Mouse (Mus musculus) left cerebral cortex, postnatal 25 days (tissue): ENCODE measurements around the gene Mcpt8. TPM values are rescaled to one million over a fixed set of nuclear protein-coding genes. Genes with fewer than 3 reads are reported as not detected.
"Not testable (repeated sequence)": the region's sequence is repeated elsewhere in the genome, so short reads cannot be mapped to it uniquely, and the experiment has no call there.

ENCODE experiments used
- DNase-seq, 2 experiments: peaks; one replicate each; pipeline ENCODE4 v3.0.0; 2022; ENCODE audit warnings: low spot score in 2 of 2, mixed read lengths in 1 of 2
- intact Hi-C: fragments of 180-260 bp; cut with DNase I; formaldehyde crosslinking; loops from one replicate; pipeline ENCODE4 v1.15.1; 2025
- total RNA-seq, 2 experiments: library from RNA; stranded (reverse); gene quantifications; 2 replicates each; pipeline ENCODE4 v1.2.3; 2021

Mcpt8 gene
- not detected for total RNA-seq

- DNase-seq = no peak
- intact Hi-C loops = no loop called here
These were observed at the start of gene Mcpt8 for GRCm38 (mm10) chr14:56085167-56085566. Gene Mcpt8, minus strand, starts transcription at chr14:56085273.

- DNase-seq, intact Hi-C loops: not testable (repeated sequence)
These were observed 48.6 kb upstream of the Mcpt8 start for GRCm38 (mm10) chr14:56133675-56134074.

- intact Hi-C loops = not testable (repeated sequence)
These were observed 47.4 kb upstream of the Mcpt8 start, which contains the start of gene Gzmd for GRCm38 (mm10) chr14:56132508-56132907. Gene Gzmd, minus strand, starts transcription at chr14:56132608.

GRCm38 (mm10) chr14:56128341-56128740, 43.3 kb upstream of the Mcpt8 start:
- no peak for DNase-seq
- intact Hi-C loops = no loop called here

More at GRCm38 (mm10) chr14:56132508-56132907, 47.4 kb upstream of the Mcpt8 start, which contains the start of gene Gzmd:
- not testable (repeated sequence) for DNase-seq

- no peak for DNase-seq
- intact Hi-C loops = no loop called here
These were observed 38.4 kb upstream of the Mcpt8 start for GRCm38 (mm10) chr14:56123516-56123915.

GRCm38 (mm10) chr14:56120525-56120924, 35.5 kb upstream of the Mcpt8 start, which contains the start of gene Gzme:
Gene Gzme, minus strand, starts transcription at chr14:56120625.
- DNase-seq = no peak
- intact Hi-C loops = no loop called here

GRCm38 (mm10) chr14:56115531-56116310, 30.6 kb upstream of the Mcpt8 start:
- intact Hi-C loops = not testable (repeated sequence)

GRCm38 (mm10) chr14:56105447-56106180, 20.5 kb upstream of the Mcpt8 start:
- DNase-seq = peak in 1 of 2 experiments; percentile 3

More at GRCm38 (mm10) chr14:56115531-56116310, 30.6 kb upstream of the Mcpt8 start:
- DNase-seq = not testable (repeated sequence)

GRCm38 (mm10) chr14:56105016-56105415, 19.9 kb upstream of the Mcpt8 start:
- intact Hi-C loops = no loop called here
- DNase-seq = no peak

More at GRCm38 (mm10) chr14:56105447-56106180, 20.5 kb upstream of the Mcpt8 start:
- intact Hi-C loops = no loop called here

- DNase-seq = no peak
These were observed 18.4 kb upstream of the Mcpt8 start for GRCm38 (mm10) chr14:56103452-56103851.

GRCm38 (mm10) chr14:56102386-56102785, 17.3 kb upstream of the Mcpt8 start, which contains the start of gene Ctsg:
Gene Ctsg, minus strand, starts transcription at chr14:56102574.
- no peak for DNase-seq
- intact Hi-C loops = no loop called here

More at GRCm38 (mm10) chr14:56103452-56103851, 18.4 kb upstream of the Mcpt8 start:
- intact Hi-C loops = no loop called here

GRCm38 (mm10) chr14:56098940-56099339, 13.9 kb upstream of the Mcpt8 start:
- DNase-seq = peak in 1 of 2 experiments; percentile 18
- intact Hi-C loops = no loop called here

- no peak for DNase-seq
- intact Hi-C loops = no loop called here
These were observed 12.5 kb upstream of the Mcpt8 start for GRCm38 (mm10) chr14:56097597-56097996.

GRCm38 (mm10) chr14:56093353-56093752, 8.3 kb upstream of the Mcpt8 start:
- DNase-seq = no peak
- intact Hi-C loops = no loop called here

- intact Hi-C loops = no loop called here
- DNase-seq = no peak
These were observed 1.6 kb upstream of the Mcpt8 start for GRCm38 (mm10) chr14:56086711-56087110.

- intact Hi-C loops = no loop called here
- no peak for DNase-seq
These were observed 3.1 kb downstream of the Mcpt8 start for GRCm38 (mm10) chr14:56082016-56082415.

GRCm38 (mm10) chr14:56062213-56062612, 22.9 kb downstream of the Mcpt8 start, which contains the start of gene Mcpt4:
Gene Mcpt4, minus strand, starts transcription at chr14:56062313.
- DNase-seq, intact Hi-C loops: not testable (repeated sequence)

GRCm38 (mm10) chr14:56057722-56058121, 27.4 kb downstream of the Mcpt8 start:
- intact Hi-C loops = no loop called here
- DNase-seq = no peak

GRCm38 (mm10) chr14:56055408-56055807, 29.7 kb downstream of the Mcpt8 start:
- no peak for DNase-seq
- intact Hi-C loops = no loop called here

- DNase-seq, intact Hi-C loops: not testable (repeated sequence)
These were observed 43.3 kb downstream of the Mcpt8 start, which contains the start of gene Mcpt2 for GRCm38 (mm10) chr14:56041792-56042191. Gene Mcpt2, plus strand, starts transcription at chr14:56042041.
